Mouse (Mus musculus): ENCODE results near the gene Zfp189. TPM values are rescaled to one million over a fixed set of nuclear protein-coding genes. Genes with fewer than 3 reads are reported as not detected.

Gene Zfp189
- polyA plus RNA-seq, 1 experiment from 2014 or later: 10.4 TPM

GRCm38 (mm10) chr4:49522576-49522975, 1.6 kb downstream of the Zfp189 start:
- 0 out of 2 replicates have a peak, but pooled peaks cover 6% of the 10 kb centered on the region for H3K4me1 ChIP-seq (ENCODE audit: control insufficient read depth, insufficient read depth, low read length)
- no peak for ATAC-seq (ENCODE audit: low FRiP score, low TSS enrichment)
- H3K4me2 ChIP-seq (replicated peaks; ENCODE audit: low read depth, low read length): no peak overlapping the region
- WGBS: 85% methylated on average over 9 of the region's 9 CpGs
- no peak overlapping the region for H3K27ac ChIP-seq (ENCODE audit: low read depth, low read length)
- no peak overlapping the region for H3K4me3 ChIP-seq (ENCODE audit: low read length)
- H3K9me3 ChIP-seq (ENCODE audit: control insufficient read depth, low read length): no peaks in the 10 kb centered on the region
- H3K27me3 ChIP-seq (ENCODE audit: control insufficient read depth, insufficient read depth, low read length): no peaks in the 10 kb centered on the region
- peaks cover 4% of the 10 kb centered on the region; the same call in 1 of the 2 replicates for H3K36me3 ChIP-seq (ENCODE audit: control insufficient read depth, insufficient read depth, low read length)
- no peak overlapping the region for H3K9ac ChIP-seq (ENCODE audit: low read depth, low read length)

DNA sequence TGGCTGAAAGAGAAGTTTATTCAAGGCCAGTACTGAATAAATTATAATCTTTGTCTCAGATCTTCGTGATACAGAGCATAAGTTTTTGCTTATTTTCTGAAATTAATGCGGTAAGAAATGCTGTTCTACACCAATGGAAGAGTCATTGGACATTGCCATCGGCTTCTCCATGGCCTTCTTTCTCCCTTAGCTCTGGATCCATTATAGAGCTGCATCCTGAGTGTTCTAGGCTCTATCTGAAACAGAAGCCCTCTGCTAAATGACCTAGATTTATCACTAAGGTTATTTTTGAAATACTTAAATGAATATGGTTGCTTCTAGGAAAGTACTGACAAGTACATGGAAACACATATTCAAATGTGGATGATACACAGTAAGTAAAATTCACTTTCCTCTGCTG, 14.1 kb downstream of the Zfp189 start:
- no peak for ATAC-seq (ENCODE audit: low FRiP score, low TSS enrichment)
- 88% methylated on average over 3 of the region's 3 CpGs for WGBS
- Histone ChIP-seq H3K4me3 (ENCODE audit: low read length) (no peak overlapping the region), H3K27me3 (ENCODE audit: control insufficient read depth, insufficient read depth, low read length) (no peaks in the 10 kb centered on the region), H3K36me3 (ENCODE audit: control insufficient read depth, insufficient read depth, low read length) (peaks cover 7% of the 10 kb centered on the region), H3K9me3 (ENCODE audit: control insufficient read depth, low read length) (peaks cover 4% of the 10 kb centered on the region; the same call in 1 of the 2 replicates), H3K27ac (ENCODE audit: low read depth, low read length) (no peak overlapping the region), H3K9ac (ENCODE audit: low read depth, low read length) (no peak overlapping the region), H3K4me2 (replicated peaks; ENCODE audit: low read depth, low read length) (no peak overlapping the region), H3K4me1 (ENCODE audit: control insufficient read depth, insufficient read depth, low read length) (no peaks in the 10 kb centered on the region)

DNA sequence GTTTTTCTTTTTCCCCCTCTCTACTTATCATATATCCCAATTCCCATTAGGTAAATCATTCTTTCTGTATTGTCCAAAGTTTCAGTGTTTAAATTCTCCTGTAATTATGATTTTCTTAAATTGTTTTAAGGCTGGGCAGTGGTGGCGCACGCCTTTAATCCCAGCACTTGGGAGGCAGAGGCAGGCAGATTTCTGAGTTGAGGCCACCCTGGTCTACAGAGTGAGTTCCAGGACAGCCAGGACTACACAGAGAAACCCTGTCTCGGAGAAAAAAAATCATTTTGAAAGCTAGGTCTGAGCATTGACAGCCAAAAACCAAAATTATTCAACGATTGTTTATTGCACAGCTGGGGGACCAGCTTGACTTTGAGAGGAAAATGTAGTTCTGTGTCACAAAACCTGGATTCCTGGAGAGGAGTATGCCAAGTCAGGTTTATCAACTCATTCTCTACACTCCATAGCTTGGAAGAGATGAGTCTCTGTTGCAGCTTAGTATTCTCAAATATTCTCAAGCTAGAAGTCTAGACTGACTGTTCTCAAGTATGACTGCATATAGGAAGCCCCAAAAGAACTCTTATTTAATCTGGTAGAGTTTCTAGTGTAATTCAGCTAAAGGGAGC, 14.8 kb downstream of the Zfp189 start:
- Histone ChIP-seq H3K27me3 (ENCODE audit: control insufficient read depth, insufficient read depth, low read length) (no peaks in the 10 kb centered on the region), H3K4me1 (ENCODE audit: control insufficient read depth, insufficient read depth, low read length) (no peaks in the 10 kb centered on the region), H3K9me3 (ENCODE audit: control insufficient read depth, low read length) (no peaks in the 10 kb centered on the region), H3K9ac (ENCODE audit: low read depth, low read length) (no peak overlapping the region), H3K4me2 (replicated peaks; ENCODE audit: low read depth, low read length) (no peak overlapping the region), H3K4me3 (ENCODE audit: low read length) (no peak overlapping the region), H3K36me3 (ENCODE audit: control insufficient read depth, insufficient read depth, low read length) (no peaks in the 10 kb centered on the region), H3K27ac (ENCODE audit: low read depth, low read length) (no peak overlapping the region)
- WGBS: 94% methylated on average over 4 of the region's 4 CpGs
- no peak for ATAC-seq (ENCODE audit: low FRiP score, low TSS enrichment)

DNA sequence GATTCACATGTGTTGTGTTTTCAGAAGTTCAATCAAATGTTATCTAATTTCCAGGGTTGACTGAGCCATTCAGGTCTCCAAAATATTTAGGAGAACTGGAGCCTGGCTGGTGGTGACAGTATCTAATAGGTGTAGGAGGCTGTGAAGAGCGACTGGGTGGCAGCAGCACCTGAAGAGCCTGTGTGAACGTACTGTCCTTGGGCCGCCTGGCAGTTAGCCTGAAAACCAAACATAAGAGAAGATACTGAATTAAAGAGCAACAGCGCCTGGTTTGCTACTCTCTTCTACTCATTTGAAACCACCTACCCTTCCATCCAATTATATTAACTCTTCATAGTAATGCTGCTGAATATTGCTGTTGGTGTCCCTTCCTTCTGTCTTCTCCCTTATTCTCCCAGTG, 15.7 kb downstream of the Zfp189 start:
- Histone ChIP-seq H3K4me1 (ENCODE audit: control insufficient read depth, insufficient read depth, low read length) (no peaks in the 10 kb centered on the region), H3K4me2 (replicated peaks; ENCODE audit: low read depth, low read length) (no peak overlapping the region), H3K9ac (ENCODE audit: low read depth, low read length) (no peak overlapping the region), H3K27ac (ENCODE audit: low read depth, low read length) (no peak overlapping the region), H3K9me3 (ENCODE audit: control insufficient read depth, low read length) (no peaks in the 10 kb centered on the region), H3K4me3 (ENCODE audit: low read length) (no peak overlapping the region), H3K36me3 (ENCODE audit: control insufficient read depth, insufficient read depth, low read length) (no peaks in the 10 kb centered on the region), H3K27me3 (ENCODE audit: control insufficient read depth, insufficient read depth, low read length) (no peaks in the 10 kb centered on the region)
- ATAC-seq (ENCODE audit: low FRiP score, low TSS enrichment): no peak
- 85% methylated on average over 4 of the region's 4 CpGs for WGBS

- Histone ChIP-seq H3K4me1 (ENCODE audit: control insufficient read depth, insufficient read depth, low read length) (no peaks in the 10 kb centered on the region), H3K27ac (ENCODE audit: low read depth, low read length) (no peak overlapping the region), H3K27me3 (ENCODE audit: control insufficient read depth, insufficient read depth, low read length) (no peaks in the 10 kb centered on the region), H3K9ac (ENCODE audit: low read depth, low read length) (no peak overlapping the region), H3K4me2 (replicated peaks; ENCODE audit: low read depth, low read length) (no peak overlapping the region), H3K4me3 (ENCODE audit: low read length) (no peak overlapping the region), H3K36me3 (ENCODE audit: control insufficient read depth, insufficient read depth, low read length) (no peaks in the 10 kb centered on the region), H3K9me3 (ENCODE audit: control insufficient read depth, low read length) (no peaks in the 10 kb centered on the region)
- 67% methylated on average over 6 of the region's 6 CpGs for WGBS
- no peak for ATAC-seq (ENCODE audit: low FRiP score, low TSS enrichment)
These were observed 18.7 kb downstream of the Zfp189 start for GRCm38 (mm10) chr4:49539665-49540064.

- H3K27ac ChIP-seq (ENCODE audit: low read depth, low read length): no peak overlapping the region
- whole genome bisulfite sequencing: 72% methylated on average over 3 of the region's 3 CpGs
- no peak overlapping the region for H3K9ac ChIP-seq (ENCODE audit: low read depth, low read length)
- no peak overlapping the region for H3K4me2 ChIP-seq (replicated peaks; ENCODE audit: low read depth, low read length)
- no peak for ATAC-seq (ENCODE audit: low FRiP score, low TSS enrichment)
- no peaks in the 10 kb centered on the region for H3K36me3 ChIP-seq (ENCODE audit: control insufficient read depth, insufficient read depth, low read length)
- no peak overlapping the region for H3K4me3 ChIP-seq (ENCODE audit: low read length)
- no peaks in the 10 kb centered on the region for H3K4me1 ChIP-seq (ENCODE audit: control insufficient read depth, insufficient read depth, low read length)
- H3K27me3 ChIP-seq (ENCODE audit: control insufficient read depth, insufficient read depth, low read length): no peaks in the 10 kb centered on the region
- no peaks in the 10 kb centered on the region for H3K9me3 ChIP-seq (ENCODE audit: control insufficient read depth, low read length)
These were observed 20.0 kb downstream of the Zfp189 start for GRCm38 (mm10) chr4:49540966-49541365.

DNA sequence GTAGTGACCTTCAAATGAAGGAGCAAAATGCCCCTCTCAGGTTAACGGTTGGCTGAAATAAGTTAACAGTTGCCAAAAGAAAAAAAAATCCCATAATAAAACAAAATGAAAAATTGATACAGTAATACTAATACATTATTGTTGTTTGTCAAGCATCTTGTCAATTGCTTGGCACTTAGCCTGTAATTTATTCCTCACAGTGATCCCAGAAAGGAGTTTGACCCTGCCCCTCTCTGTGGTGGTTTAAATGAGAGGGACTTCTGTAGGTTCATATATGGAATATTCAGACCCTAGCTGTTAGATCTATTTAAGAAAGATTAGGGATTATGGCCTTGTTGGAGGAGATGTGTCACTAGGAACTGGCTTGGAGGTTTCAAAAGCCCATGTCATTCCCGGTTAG, 25.1 kb downstream of the Zfp189 start:
- ATAC-seq (ENCODE audit: low FRiP score, low TSS enrichment): no peak
- WGBS: 90% methylated on average over 2 of the region's 2 CpGs

DNA sequence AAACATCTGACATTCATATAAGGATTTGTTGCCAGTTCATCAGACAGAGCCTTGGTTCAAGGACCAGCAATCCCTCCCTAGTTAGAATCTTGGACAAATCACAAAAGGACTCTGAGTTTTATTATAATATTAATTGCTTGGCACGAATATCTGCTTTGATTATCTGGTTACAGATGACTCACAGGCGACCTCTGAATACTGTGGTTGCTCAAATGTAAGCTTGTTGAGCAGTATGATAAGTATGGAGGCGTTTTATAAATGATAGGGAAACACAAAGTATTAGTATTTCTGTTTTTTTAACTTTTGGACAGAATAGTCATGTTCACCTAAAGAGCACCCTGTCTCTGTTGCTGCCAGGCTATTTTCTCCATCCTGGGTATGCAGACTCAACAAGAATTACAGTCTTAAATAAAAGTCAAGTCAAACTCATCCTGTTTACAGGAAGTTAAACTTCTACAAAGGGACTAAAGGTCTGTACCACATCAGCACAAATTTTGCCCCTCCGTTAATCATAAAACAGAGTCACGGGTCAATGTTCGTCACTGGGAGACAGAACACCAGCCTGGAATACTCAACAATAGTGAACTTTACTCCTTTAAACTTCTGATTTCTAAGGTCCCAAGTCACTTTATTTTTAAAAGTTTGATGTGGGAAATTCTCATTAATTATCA, 26.0 kb downstream of the Zfp189 start:
- H3K4me2 ChIP-seq (replicated peaks; ENCODE audit: low read depth, low read length): no peak overlapping the region
- no peak overlapping the region for H3K4me3 ChIP-seq (ENCODE audit: low read length)
- WGBS: 62% methylated on average over 6 of the region's 6 CpGs

More for the DNA sequence above, 25.1 kb downstream of the Zfp189 start:
- no peak overlapping the region for H3K27ac ChIP-seq (ENCODE audit: low read depth, low read length)
- H3K9me3 ChIP-seq (ENCODE audit: control insufficient read depth, low read length): no peaks in the 10 kb centered on the region
- H3K4me1 ChIP-seq (ENCODE audit: control insufficient read depth, insufficient read depth, low read length): no peaks in the 10 kb centered on the region
- no peak overlapping the region for H3K9ac ChIP-seq (ENCODE audit: low read depth, low read length)
- no peak overlapping the region for H3K4me2 ChIP-seq (replicated peaks; ENCODE audit: low read depth, low read length)
- H3K36me3 ChIP-seq (ENCODE audit: control insufficient read depth, insufficient read depth, low read length): no peaks in the 10 kb centered on the region
- no peaks in the 10 kb centered on the region for H3K27me3 ChIP-seq (ENCODE audit: control insufficient read depth, insufficient read depth, low read length)
- no peak overlapping the region for H3K4me3 ChIP-seq (ENCODE audit: low read length)

GRCm38 (mm10) chr4:49547544-49548219, 26.7 kb downstream of the Zfp189 start:
- Histone ChIP-seq H3K4me1 (ENCODE audit: control insufficient read depth, insufficient read depth, low read length) (no peaks in the 10 kb centered on the region), H3K4me3 (ENCODE audit: low read length) (no peak overlapping the region), H3K9ac (ENCODE audit: low read depth, low read length) (no peak overlapping the region), H3K27me3 (ENCODE audit: control insufficient read depth, insufficient read depth, low read length) (no peaks in the 10 kb centered on the region), H3K9me3 (ENCODE audit: control insufficient read depth, low read length) (no peaks in the 10 kb centered on the region), H3K27ac (ENCODE audit: low read depth, low read length) (no peak overlapping the region), H3K36me3 (ENCODE audit: control insufficient read depth, insufficient read depth, low read length) (no peaks in the 10 kb centered on the region), H3K4me2 (replicated peaks; ENCODE audit: low read depth, low read length) (no peak overlapping the region)
- WGBS: 85% methylated on average over 7 of the region's 7 CpGs
- ATAC-seq (ENCODE audit: low FRiP score, low TSS enrichment): no peak

More for the DNA sequence above, 26.0 kb downstream of the Zfp189 start:
- Histone ChIP-seq H3K27me3 (ENCODE audit: control insufficient read depth, insufficient read depth, low read length) (no peaks in the 10 kb centered on the region), H3K27ac (ENCODE audit: low read depth, low read length) (no peak overlapping the region), H3K4me1 (ENCODE audit: control insufficient read depth, insufficient read depth, low read length) (no peaks in the 10 kb centered on the region), H3K9me3 (ENCODE audit: control insufficient read depth, low read length) (no peaks in the 10 kb centered on the region), H3K9ac (ENCODE audit: low read depth, low read length) (no peak overlapping the region), H3K36me3 (ENCODE audit: control insufficient read depth, insufficient read depth, low read length) (no peaks in the 10 kb centered on the region)
- ATAC-seq (ENCODE audit: low FRiP score, low TSS enrichment): no peak

Measured in kidney, embryonic 14.5 days (tissue).